ENCODE assay signal across 10 mouse cellular contexts in genomic region chr14:49493793-49494192, GRCm38 (mm10). TPM values are rescaled to one million over a fixed set of nuclear protein-coding genes. Genes with fewer than 3 reads are reported as not detected.
DNase-seq lines count a peak whose midpoint lies in the region; ATAC-seq and TF ChIP-seq lines count a peak whose summit lies in the region.
"Had no signal": no experiment of that assay in that cellular context is flagged by ENCODE, and none has a peak within 500 bp of the region (broad histone marks: within the 10 kb centered on the region; RNA-seq: fewer than 3 reads in every experiment).

No protein-coding gene starts in this region.

- no peak overlapping the region for H3K4me3 ChIP-seq in stomach, postnatal 0 days (ENCODE audit: low read depth, low read length)
- H3K4me3 ChIP-seq: forebrain, embryonic 12.5 days; intestine, embryonic 15.5 days had no signal

- TF ChIP-seq EP300 in stomach, postnatal 0 days (optimal IDR thresholded peaks at IDR 0.05) = no peak

- no peak overlapping the region for H3K27ac ChIP-seq in stomach, postnatal 0 days (replicated peaks)
- H3K27ac ChIP-seq: forebrain, embryonic 12.5 days; intestine, embryonic 15.5 days had no signal

- H3K27me3 ChIP-seq in stomach, postnatal 0 days (ENCODE audit: control insufficient read depth, insufficient read depth, low read length) = no peaks in the 10 kb centered on the region
- H3K27me3 ChIP-seq: forebrain, embryonic 12.5 days; intestine, embryonic 15.5 days had no signal

- no peaks in the 10 kb centered on the region for H3K4me1 ChIP-seq in stomach, postnatal 0 days (replicated peaks; ENCODE audit: control insufficient read depth, insufficient read depth)
- H3K4me1 ChIP-seq: forebrain, embryonic 12.5 days; intestine, embryonic 15.5 days had no signal

- no peak for ATAC-seq in stomach, postnatal 0 days (ENCODE audit: low FRiP score, low TSS enrichment)
- ATAC-seq: intestine, embryonic 15.5 days had no signal

- WGBS in stomach, postnatal 0 days = 58% methylated on average over 1 of the region's 1 CpGs

- TF ChIP-seq CTCF in stomach, postnatal 0 days (IDR thresholded peaks at IDR 0.05; ENCODE audit: low read depth) = no peak

- H3K9me3 ChIP-seq in stomach, postnatal 0 days (ENCODE audit: control insufficient read depth, low read length) = no peaks in the 10 kb centered on the region
- H3K9me3 ChIP-seq: forebrain, embryonic 12.5 days; intestine, embryonic 15.5 days had no signal

- H3K4me2 ChIP-seq in stomach, postnatal 0 days (replicated peaks; ENCODE audit: low read depth) = no peak overlapping the region
- H3K4me2 ChIP-seq: forebrain, embryonic 12.5 days; intestine, embryonic 15.5 days had no signal

- H3K9ac ChIP-seq in stomach, postnatal 0 days (ENCODE audit: low read length) = no peak overlapping the region
- H3K9ac ChIP-seq: forebrain, embryonic 12.5 days; intestine, embryonic 15.5 days had no signal

- H3K36me3 ChIP-seq in stomach, postnatal 0 days (ENCODE audit: control insufficient read depth, insufficient read depth, low read length) = no peaks in the 10 kb centered on the region
- H3K36me3 ChIP-seq: forebrain, embryonic 12.5 days; intestine, embryonic 15.5 days had no signal

- DNase-seq in frontal cortex, adult 2 months (ENCODE audit: extremely low spot score in 1 of 2, low spot score in 1 of 2) = peak; percentile 61 to 71
- no peak for DNase-seq in frontal cortex, postnatal 25 days (ENCODE audit: low spot score in 2 of 2)
- peak; percentile 17 for DNase-seq in MN1 (ENCODE audit: low spot score)
- DNase-seq in cerebellum, postnatal 25 days = peak; percentile 71 to 83
- DNase-seq in left cerebral cortex, adult 18-20 months (ENCODE audit: low spot score in 2 of 2) = peak; percentile 60 to 63
- no peak for DNase-seq in ovary, adult 18-20 months (ENCODE audit: low spot score)
- DNase-seq in stomach, postnatal 0 days (ENCODE audit: low spot score) = no peak
- no peak for DNase-seq in adrenal gland, postnatal 36 days

RNA-seq across cellular contexts. Expression of gene Slc35f4, which starts 32.1 kb away (rescaled TPM):
- polyA plus RNA-seq in frontal cortex, adult 2 months (2012; rRNA removed) = 22.0 and 23.5 TPM in 2 replicates
- total RNA-seq in left cerebral cortex, adult 18-20 months (2021) = 10 to 100 TPM; 17.6 to 18.4 TPM
- polyA plus RNA-seq in stomach, postnatal 0 days (2015; fragmentation: Nextera tagmentation; extraction: Ambion mirVana) = 0.18 and 0.29 TPM in 2 replicates
- not detected for total RNA-seq in adrenal gland, postnatal 36 days (2021)

Comparison
In these comparisons a context has a peak if more than half of its experiments do, and no peak if none do; other contexts are left out.
1. DNase-seq: peak in frontal cortex, adult 2 months (2 of 2), MN1 (single experiment), cerebellum, postnatal 25 days (2 of 2) and left cerebral cortex, adult 18-20 months (2 of 2); none in frontal cortex, postnatal 25 days (0 of 2), ovary, adult 18-20 months (single experiment), stomach, postnatal 0 days (single experiment) and adrenal gland, postnatal 36 days (0 of 2).
2. RNA of gene Slc35f4, which starts 32.1 kb away (total RNA-seq): 17.6 to 18.4 TPM in left cerebral cortex, adult 18-20 months; not detected in adrenal gland, postnatal 36 days; every median in the first group is over 10 times any median in the second.